Mouse (Mus musculus) 416B (cell line): Measurements from ENCODE around the gene Kcnq2.

Source experiments
- DNase-seq: peaks from one replicate; pipeline ENCODE4 v3.0.0; 2011; ENCODE audit warnings: low read depth

The Kcnq2 gene

GRCm38 (mm10) chr2:181147546-181148317, 12.6 kb upstream of the Kcnq2 start:
- DNase-seq: no peak

DNA sequence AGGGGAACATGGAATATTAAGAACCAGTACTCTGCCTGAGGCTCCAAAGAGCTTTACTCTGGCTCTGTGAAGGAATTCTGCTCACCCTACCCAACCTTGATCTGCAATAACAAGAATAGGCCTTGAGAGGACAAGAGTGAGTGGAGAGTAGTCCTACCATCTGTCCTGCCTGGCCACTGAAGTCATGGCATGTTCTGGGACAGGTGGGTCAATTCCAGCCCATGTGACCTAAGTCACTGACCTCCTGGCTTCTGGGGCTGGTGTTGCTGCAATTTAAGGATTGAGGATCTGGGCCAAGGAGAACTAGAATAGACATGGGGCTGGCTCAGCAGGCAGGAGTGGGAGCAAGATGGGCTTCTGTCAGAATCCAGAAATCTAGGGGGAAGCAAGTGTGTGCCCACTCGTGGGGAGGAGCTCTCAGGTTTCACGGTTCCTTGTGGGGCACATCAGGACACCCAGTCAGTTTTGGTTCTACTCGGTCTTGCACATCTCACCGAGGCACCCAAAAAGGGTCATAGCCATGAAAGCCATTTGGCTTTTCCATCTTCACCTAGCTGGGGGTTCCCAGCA, 12.0 kb upstream of the Kcnq2 start:
- DNase-seq: no peak

- no peak for DNase-seq
Observed at GRCm38 (mm10) chr2:181144675-181145074, 9.6 kb upstream of the Kcnq2 start.

DNA sequence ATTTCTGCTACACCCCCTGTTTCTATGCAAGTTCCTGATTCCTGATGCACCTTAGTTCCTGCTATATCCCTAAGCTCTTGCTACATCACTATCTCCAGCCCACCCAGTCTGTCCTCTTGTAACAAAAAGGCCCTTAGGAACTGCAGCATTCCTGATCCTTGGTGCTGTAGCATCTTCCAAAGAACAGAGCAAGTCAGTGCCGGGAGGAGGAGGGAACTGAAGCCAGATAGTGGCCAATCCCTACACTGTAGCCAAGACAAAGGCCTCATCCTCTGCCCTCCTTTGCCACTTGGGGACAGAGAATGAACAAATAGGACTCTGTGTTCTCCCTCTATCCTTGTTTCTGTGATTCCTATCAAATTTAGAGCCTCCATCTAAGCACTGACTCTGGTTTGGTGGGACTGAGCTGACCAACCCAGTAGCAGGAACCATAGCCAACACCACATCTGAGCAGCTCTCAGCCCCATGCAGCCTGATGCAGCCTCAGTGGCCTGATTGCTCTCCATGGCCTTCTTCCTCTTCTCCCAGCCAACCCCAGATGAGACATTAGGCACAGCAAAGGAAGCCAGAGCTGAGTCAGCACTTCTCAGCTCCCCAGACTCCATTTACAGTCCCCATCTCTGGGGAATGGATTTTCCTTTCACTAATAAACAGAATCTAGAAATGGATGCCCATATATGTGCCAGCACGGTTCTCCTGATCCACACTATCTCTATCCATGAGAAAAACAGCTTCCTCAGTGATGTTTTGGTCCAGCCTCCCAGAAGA, 8.6 kb upstream of the Kcnq2 start:
- no peak for DNase-seq

DNA sequence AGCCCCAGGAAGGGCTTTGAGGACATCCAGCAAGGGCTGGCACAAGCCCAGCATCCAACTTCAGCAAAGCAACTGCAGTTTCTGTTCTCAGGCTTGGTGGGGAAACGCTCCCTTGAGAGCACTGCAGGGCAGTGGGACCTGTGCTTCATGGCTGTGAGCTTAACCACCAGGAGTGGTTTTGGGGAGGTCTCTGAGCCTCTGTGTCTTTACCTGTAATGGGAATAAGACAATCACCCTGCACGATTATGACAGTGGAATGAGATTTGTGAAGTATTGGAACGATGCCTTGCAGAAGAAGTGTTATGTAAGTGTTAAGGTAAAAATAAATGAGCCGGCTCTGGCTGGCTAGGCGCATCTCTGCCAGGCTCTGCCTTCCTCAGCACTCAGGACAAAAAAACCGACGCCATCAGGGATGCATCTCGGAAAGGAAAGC, 7.6 kb upstream of the Kcnq2 start:
- no peak for DNase-seq

DNA sequence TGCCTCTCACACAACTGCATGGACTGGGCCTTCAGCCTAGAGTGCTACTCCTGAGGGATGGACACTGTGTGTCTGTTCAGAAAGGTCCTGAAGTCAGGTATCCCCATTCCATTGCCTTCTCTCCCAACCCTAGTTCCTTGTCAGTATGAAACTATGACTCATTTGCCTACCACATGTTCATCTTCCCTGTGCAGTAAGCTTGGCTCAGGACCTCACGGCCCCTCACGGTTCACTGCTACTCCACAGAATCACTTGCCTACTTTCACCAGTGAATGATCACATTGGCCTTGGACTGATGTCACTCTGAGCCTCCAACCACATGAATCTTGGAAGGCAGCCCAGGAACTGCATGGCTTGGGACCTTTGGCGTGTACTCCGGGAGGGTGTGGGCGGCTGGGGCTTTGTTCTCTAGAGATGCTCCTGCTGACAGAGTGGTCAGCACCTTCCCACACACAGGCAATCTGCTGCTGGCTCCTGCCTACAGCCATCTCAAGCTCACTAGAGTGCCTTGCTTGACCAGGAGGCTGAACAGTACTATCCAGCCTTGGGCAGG, 4.6 kb upstream of the Kcnq2 start:
- DNase-seq: no peak

- peak; percentile 39 for DNase-seq
Observed at GRCm38 (mm10) chr2:181136934-181137333, 1.8 kb upstream of the Kcnq2 start.

- DNase-seq: no peak
Observed at GRCm38 (mm10) chr2:181135446-181135818, 332 bp upstream of the Kcnq2 start.

- DNase-seq: no peak
Observed at GRCm38 (mm10) chr2:181133837-181134590, 1.1 kb downstream of the Kcnq2 start.

- DNase-seq: no peak
Observed at GRCm38 (mm10) chr2:181130245-181130644, 4.9 kb downstream of the Kcnq2 start.

DNA sequence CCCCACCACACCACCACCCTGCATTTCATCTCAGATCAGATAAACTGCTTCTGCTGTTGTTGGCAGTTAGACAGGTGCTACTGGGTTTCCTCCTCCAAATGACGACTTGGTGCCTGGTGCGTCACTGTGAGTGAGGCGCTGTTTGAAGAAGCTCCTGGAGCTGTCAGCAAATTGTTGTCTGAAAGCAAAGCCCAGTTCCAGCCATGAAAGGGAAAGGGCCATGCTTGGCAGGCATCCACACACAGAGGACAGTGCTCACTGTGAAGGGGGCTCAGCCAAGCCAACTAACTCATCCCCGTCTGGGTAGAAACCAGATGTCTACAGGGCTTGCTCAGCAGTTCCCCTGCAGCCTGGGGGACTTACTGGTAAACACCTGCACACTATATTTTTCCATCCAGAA, 6.1 kb downstream of the Kcnq2 start:
- no peak for DNase-seq

DNA sequence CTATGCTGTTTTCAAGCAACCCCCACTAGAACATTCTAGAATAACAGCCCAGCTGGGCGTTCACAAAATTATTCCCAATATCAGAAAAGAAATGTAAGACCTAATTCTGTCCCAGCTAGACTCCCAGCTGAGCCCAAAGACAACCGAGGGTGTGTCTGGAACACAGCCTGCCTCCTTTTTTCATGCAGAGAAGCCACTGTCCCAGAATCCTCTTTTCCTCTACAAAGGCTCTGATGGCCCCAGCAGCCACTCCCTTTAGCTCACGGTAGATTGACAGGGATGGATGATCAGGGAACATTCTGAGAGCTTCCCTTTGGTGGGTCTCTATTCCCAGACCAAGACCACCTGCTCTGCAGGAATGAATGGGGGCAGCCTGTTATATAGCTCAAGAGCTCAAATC, 7.3 kb downstream of the Kcnq2 start:
- DNase-seq: no peak

DNA sequence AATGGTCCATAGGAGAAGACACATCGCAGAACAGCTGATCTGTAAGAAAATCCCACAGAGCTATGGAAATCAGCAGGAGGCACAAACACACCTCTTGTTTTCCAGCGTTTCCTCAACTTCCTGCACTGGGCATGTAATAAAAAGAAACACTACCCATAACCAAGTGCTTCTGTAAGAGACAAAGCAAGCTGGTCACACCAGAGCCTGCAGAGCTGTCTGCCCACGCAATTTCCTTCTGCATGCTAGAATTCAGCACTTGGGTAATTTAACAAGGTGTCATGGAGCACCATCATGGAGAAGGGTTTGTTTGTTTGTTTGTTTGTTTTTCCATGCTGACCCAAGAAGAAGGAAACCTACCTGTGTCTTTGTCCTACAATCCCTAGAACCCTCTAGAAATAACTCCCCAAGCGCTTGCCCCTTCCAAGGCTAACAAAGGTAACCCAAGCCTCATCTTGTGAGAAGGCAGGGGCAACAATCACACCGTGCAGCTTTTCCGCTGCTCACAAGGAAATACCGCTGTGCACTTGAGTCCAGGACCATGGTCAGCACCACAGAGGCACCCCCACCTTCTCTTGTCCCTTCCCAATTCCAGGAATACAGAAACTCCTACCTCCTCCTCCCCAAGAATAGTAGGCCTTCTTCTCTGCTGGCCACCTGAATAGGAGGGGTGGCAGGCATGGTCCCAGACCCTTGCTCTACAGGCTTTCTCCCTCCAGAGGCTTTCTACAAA, 9.2 kb downstream of the Kcnq2 start:
- DNase-seq: peak; percentile 7

- DNase-seq: no peak
Observed at GRCm38 (mm10) chr2:181122642-181123041, 12.5 kb downstream of the Kcnq2 start.

- DNase-seq: no peak
Observed at GRCm38 (mm10) chr2:181120922-181121449, 14.1 kb downstream of the Kcnq2 start.

GRCm38 (mm10) chr2:181119952-181120351, 15.1 kb downstream of the Kcnq2 start:
- DNase-seq: no peak

- DNase-seq: no peak
Observed at GRCm38 (mm10) chr2:181116436-181116835, 18.7 kb downstream of the Kcnq2 start.

GRCm38 (mm10) chr2:181115367-181115766, 19.7 kb downstream of the Kcnq2 start:
- no peak for DNase-seq

GRCm38 (mm10) chr2:181113762-181114361, 21.2 kb downstream of the Kcnq2 start:
- no peak for DNase-seq

- DNase-seq: peak; percentile 10
Observed at GRCm38 (mm10) chr2:181111665-181112064, 23.4 kb downstream of the Kcnq2 start.

DNA sequence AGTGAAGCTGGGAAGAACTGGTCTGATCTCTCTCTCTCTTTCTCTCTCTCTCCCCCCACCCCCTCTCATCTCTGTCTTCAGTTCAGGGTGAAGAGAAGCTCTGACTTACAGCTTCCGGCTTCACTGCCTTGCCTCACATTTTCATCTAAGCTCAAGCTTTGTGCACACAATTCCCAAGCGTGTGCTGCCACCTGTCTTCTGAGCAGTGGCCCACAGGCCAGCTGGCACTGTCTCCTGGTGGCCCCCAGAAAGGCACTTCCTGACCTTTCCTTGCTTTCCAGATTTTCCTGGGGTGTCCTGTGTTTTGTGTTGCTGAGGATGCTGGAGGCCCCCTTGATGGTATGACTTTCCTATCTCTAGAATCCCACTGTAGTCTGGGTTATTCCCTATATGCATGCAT, 31.0 kb downstream of the Kcnq2 start:
- no peak for DNase-seq
